Mouse (Mus musculus) G1E (cell line): Measurements from ENCODE around the gene Wbp1. TPM values are rescaled to one million over a fixed set of nuclear protein-coding genes. Genes with fewer than 3 reads are reported as not detected.

Experiments used
- ATAC-seq: 2 replicates; pipeline ENCODE4 v1.8.0; 2016; ENCODE audit warnings: mild to moderate bottlenecking; ENCODE audit not compliant: insufficient number of reproducible peaks, poor library complexity, low FRiP score, severe bottlenecking; ENCODE audit errors: extremely low read depth
- DNase-seq: peaks from one replicate; pipeline ENCODE4 v3.0.0; 2012; ENCODE audit warnings: low spot score
- H3K27me3 ChIP-seq: 2 replicates; pipeline ENCODE4 v1.6.1; 2012; ENCODE audit warnings: mild to moderate bottlenecking, low read length, inconsistent platforms; ENCODE audit not compliant: insufficient read depth
- H3K36me3 ChIP-seq: replicated peaks from 2 replicates; pipeline ENCODE3; 2012; ENCODE audit warnings: mild to moderate bottlenecking, inconsistent platforms
- H3K4me1 ChIP-seq: 2 replicates; pipeline ENCODE4 v1.6.1; 2012; ENCODE audit warnings: low read depth, low read length, inconsistent platforms, mixed read lengths; ENCODE audit not compliant: insufficient read depth
- H3K4me3 ChIP-seq: 2 replicates; pipeline ENCODE4 v1.5.1; 2012; ENCODE audit warnings: low read depth, mild to moderate bottlenecking, inconsistent platforms, low read length, moderate library complexity, mixed read lengths
- H3K9me3 ChIP-seq: replicated peaks from 2 replicates; pipeline ENCODE4 v1.6.1; 2012; ENCODE audit warnings: inconsistent platforms
- CTCF ChIP-seq: IDR thresholded peaks from 2 replicates; pipeline ENCODE4 v1.5.1; 2012; ENCODE audit warnings: low read depth, low read length, inconsistent platforms, mixed read lengths
- GATA1 ChIP-seq: IDR thresholded peaks from 2 replicates; pipeline ENCODE4 v1.6.1; 2012; ENCODE audit warnings: borderline replicate concordance, low read length, inconsistent platforms, mixed read lengths
- GATA2 ChIP-seq: IDR thresholded peaks from 2 replicates; pipeline ENCODE4 v1.6.1; 2012; ENCODE audit warnings: low read depth, low read length, inconsistent platforms, borderline replicate concordance
- POLR2AphosphoS5 ChIP-seq: IDR thresholded peaks from 2 replicates; pipeline ENCODE4 v1.6.1; 2012; ENCODE audit warnings: low read depth, low read length, inconsistent platforms; ENCODE audit not compliant: insufficient replicate concordance
- TAL1 ChIP-seq: conservative IDR thresholded peaks from 2 replicates; pipeline ENCODE4 v1.6.1; 2012; ENCODE audit warnings: low read depth, low read length, inconsistent platforms, mixed read lengths
- polyA plus RNA-seq: library from polyadenylated mRNA; stranded (reverse); fragments of >175 nt; gene quantifications from 2 replicates; pipeline ENCODE4 v1.2.3, GENCODE M21; 2012
- total RNA-seq, 2 experiments: library from RNA; stranded (forward) in 1 of 2; stranded (reverse) in 1 of 2; fragments of 200-1000 nt in 1 of 2; fragments of >200 nt in 1 of 2; fragmentation: Nextera tagmentation in 1 of 2; gene quantifications; 2 replicates each; pipeline ENCODE4 v1.2.3; 2014 to 2017

Wbp1 gene
- total and polyA plus RNA-seq, 3 experiments, result 47.9 to 94.7 (median 49.1) TPM

- Histone ChIP-seq H3K4me1 (peaks cover 81% of the 10 kb centered on the region), H3K36me3 (peaks cover 70% of the 10 kb centered on the region), H3K4me3 (peak overlapping the region; percentile 94), H3K9me3 (no peaks in the 10 kb centered on the region), H3K27me3 (no peaks in the 10 kb centered on the region)
- DNase-seq (peak; percentile 44), ATAC-seq (no peak)
- TF ChIP-seq GATA2 (no peak), TAL1 (no peak), POLR2AphosphoS5 (no peak), CTCF (no peak), GATA1 (no peak)
These were observed 5.5 kb downstream of the Wbp1 start for GRCm38 (mm10) chr6:83115682-83116372.

DNA sequence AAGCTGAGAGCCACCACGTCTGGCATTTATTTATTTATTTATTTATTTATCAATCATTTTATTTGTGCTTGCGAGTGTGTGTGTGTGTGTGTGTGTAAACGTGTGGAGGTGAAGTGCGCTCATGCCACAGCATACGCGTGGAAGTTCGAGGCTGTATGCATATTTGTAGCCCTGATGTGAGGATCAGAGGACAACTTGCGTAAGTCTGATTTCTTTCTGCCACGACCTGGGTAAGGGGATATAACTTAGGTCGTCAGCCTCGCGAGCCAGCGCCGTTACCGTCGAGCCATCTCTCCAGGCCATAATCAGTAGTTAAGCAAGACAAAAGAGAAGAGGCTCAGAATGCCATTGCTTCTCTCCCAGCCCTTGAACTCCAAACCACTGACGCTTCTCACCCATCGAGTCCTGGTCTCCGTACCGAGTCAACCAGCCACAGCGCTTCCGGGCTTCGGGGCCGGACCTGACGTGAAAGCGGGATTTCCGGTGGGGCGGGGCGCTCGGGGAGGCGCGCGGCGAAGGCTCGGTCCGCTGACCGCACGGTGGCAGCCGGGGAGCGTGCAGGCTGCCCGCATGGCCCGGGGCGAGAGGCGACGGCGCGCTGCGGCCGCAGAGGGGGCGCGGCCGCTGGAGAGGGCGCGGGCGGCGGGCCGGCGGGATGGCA, 6.2 kb downstream of the Wbp1 start, which contains the start of gene Mogs:
Gene Mogs, plus strand, starts transcription at position 486 of the 661 bp plus-strand sequence.
- Histone ChIP-seq H3K4me1 (peaks cover 82% of the 10 kb centered on the region), H3K9me3 (no peaks in the 10 kb centered on the region), H3K4me3 (peak within 1 kb of the TSS; percentile 94), H3K36me3 (peaks cover 75% of the 10 kb centered on the region), H3K27me3 (no peaks in the 10 kb centered on the region)
- TF ChIP-seq GATA2 (no peak), TAL1 (no peak), GATA1 (no peak), POLR2AphosphoS5 (no peak), CTCF (no peak)
- ATAC-seq, result peak; percentile 69
- DNase-seq, result peak; percentile 96

- no peak for ATAC-seq
- no peak for DNase-seq
- H3K27me3 ChIP-seq, result no peaks in the 10 kb centered on the region
- peaks cover 70% of the 10 kb centered on the region for H3K4me1 ChIP-seq
- no peaks in the 10 kb centered on the region for H3K9me3 ChIP-seq
- TF ChIP-seq CTCF (no peak), GATA1 (no peak), POLR2AphosphoS5 (no peak), TAL1 (no peak), GATA2 (no peak)
- peaks cover 66% of the 10 kb centered on the region for H3K36me3 ChIP-seq
- no peak overlapping the region for H3K4me3 ChIP-seq
These were observed 9.7 kb downstream of the Wbp1 start for GRCm38 (mm10) chr6:83111510-83112136.

DNA sequence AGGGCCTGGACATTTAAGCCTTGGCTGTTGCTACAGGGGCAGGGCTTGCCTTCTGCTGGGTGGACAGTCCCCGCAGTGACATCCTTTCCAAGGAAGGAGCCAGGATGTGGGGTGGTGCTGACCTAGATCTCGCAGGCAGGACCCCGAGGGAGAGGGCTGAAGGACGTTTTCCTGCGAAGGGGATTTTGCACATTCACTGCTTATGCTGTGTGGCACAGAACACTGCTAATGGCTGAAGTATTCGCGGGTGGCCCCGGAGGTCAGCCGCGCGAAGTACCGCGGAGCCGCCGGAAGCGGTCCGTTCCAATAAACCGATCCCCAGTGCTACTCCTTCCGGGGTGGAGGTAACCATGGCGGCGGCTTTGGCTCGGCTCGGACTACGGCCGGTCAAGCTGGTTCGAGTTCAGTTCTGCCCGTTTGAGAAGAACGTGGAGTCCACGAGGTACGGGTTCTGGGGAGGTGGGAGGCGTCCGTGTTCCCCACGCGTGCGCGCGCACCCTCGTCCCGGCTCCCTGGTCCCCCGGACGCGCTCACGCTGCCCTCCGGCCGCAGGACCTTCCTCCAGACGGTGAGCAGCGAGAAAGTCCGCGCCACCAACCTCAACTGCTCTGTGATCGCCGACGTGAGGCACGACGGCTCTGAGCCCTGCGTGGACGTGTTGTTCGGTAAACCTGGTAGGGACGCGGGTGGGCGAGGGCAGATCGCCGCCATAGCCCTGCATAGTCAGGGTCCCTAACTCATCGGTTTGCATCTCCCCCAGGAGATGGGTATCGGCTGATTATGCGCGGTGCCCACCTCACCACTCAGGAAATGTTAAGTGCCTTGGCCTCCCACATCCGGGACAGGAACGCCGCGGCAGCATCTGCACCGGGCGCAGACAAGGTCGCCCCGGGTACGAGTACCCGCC, 12.3 kb downstream of the Wbp1 start, which contains the start of gene Mrpl53:
Gene Mrpl53, plus strand, starts transcription at position 279 of the 907 bp plus-strand sequence.
- Histone ChIP-seq H3K9me3 (no peaks in the 10 kb centered on the region), H3K4me1 (peaks cover 57% of the 10 kb centered on the region), H3K36me3 (peaks cover 81% of the 10 kb centered on the region), H3K4me3 (peak within 1 kb of the TSS; percentile 100), H3K27me3 (no peaks in the 10 kb centered on the region)
- TF ChIP-seq CTCF (no peak), TAL1 (no peak), POLR2AphosphoS5 (peak; percentile 51; the same call in 1 of the 2 replicates), GATA1 (no peak)
- peak; percentile 86 for DNase-seq
- ATAC-seq, result peak; percentile 71

DNA sequence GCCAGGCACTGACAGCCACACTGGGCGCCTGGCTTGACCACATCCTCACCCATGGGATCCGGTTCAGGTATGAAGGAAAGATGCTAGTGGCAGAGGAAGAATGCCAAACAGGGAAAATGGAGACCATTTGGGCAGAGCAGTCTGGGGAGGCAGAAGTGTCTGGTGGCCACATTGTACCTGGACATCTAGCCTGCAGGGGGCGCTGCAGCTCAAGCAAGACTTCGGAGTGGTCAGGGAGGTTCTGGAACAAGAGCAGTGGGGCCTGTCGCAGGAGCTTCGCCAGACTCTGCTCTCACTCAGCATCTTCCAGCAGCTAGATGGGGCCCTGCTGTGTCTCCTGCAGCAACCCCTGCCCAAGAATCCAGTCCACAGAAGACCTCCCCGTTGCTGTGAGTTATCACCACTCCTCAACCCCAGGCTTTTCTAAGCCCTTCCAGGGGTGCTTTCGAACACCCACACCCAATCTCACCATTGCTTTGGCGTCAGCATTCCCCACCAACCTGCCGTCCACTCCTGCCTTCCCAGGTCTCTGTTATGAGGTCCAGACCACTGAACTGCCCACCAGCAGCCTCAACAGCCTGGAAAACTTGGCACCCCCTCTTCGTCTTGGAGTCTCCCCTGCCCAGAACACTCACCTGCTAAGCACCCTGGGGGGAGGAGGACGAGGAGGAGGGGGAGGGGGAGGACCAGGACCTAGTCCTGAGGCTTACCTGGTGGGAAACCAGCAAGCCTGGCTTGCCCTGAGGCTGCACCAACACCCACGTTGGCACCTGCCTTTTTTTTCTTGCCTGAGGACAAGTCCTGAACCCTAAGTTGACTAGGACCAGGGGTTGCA, 13.6 kb downstream of the Wbp1 start:
- Histone ChIP-seq H3K4me3 (peak overlapping the region; percentile 100; the same call in 1 of the 2 replicates), H3K27me3 (no peaks in the 10 kb centered on the region), H3K4me1 (peaks cover 55% of the 10 kb centered on the region), H3K9me3 (no peaks in the 10 kb centered on the region), H3K36me3 (peaks cover 82% of the 10 kb centered on the region)
- TF ChIP-seq CTCF (peak; percentile 92), POLR2AphosphoS5 (no peak), GATA2 (no peak), TAL1 (no peak), GATA1 (no peak)
- ATAC-seq, result peak; percentile 50; the same call in 1 of the 2 replicates
- peak; percentile 75 for DNase-seq
